Mouse (Mus musculus): ENCODE data around the gene Pelo. TPM values are rescaled to one million over a fixed set of nuclear protein-coding genes. Genes with fewer than 3 reads are reported as not detected.

The Pelo gene
- polyA plus RNA-seq, 1 experiment from 2014 or later = 6.5 TPM

- WGBS = 65% methylated on average over 4 of the region's 4 CpGs
- no peaks in the 10 kb centered on the region for H3K4me1 ChIP-seq (ENCODE audit: control insufficient read depth, insufficient read depth, low read length)
- H3K4me2 ChIP-seq (ENCODE audit: low read depth, low read length) = no peak overlapping the region
- no peaks in the 10 kb centered on the region for H3K9me3 ChIP-seq (ENCODE audit: control insufficient read depth, low read length)
- H3K9ac ChIP-seq (replicated peaks; ENCODE audit: low read depth, low read length) = no peak overlapping the region
- no peak overlapping the region for H3K27ac ChIP-seq (ENCODE audit: low read depth, low read length)
- no peak for ATAC-seq (ENCODE audit: low read depth)
- no peaks in the 10 kb centered on the region for H3K27me3 ChIP-seq (ENCODE audit: control insufficient read depth, insufficient read depth, low read length)
- H3K36me3 ChIP-seq (ENCODE audit: control insufficient read depth, insufficient read depth, low read length) = no peaks in the 10 kb centered on the region
- no peak overlapping the region for H3K4me3 ChIP-seq (ENCODE audit: low read depth, low read length)
These were observed 22.5 kb downstream of the Pelo start for GRCm38 (mm10) chr13:115067324-115067967.

- WGBS = 84% methylated on average over 5 of the region's 5 CpGs
- no peak overlapping the region for H3K9ac ChIP-seq (replicated peaks; ENCODE audit: low read depth, low read length)
- no peaks in the 10 kb centered on the region for H3K36me3 ChIP-seq (ENCODE audit: control insufficient read depth, insufficient read depth, low read length)
- H3K4me3 ChIP-seq (ENCODE audit: low read depth, low read length) = no peak overlapping the region
- no peak for ATAC-seq (ENCODE audit: low read depth)
- no peaks in the 10 kb centered on the region for H3K4me1 ChIP-seq (ENCODE audit: control insufficient read depth, insufficient read depth, low read length)
- H3K4me2 ChIP-seq (ENCODE audit: low read depth, low read length) = no peak overlapping the region
- H3K27ac ChIP-seq (ENCODE audit: low read depth, low read length) = no peak overlapping the region
- H3K9me3 ChIP-seq (ENCODE audit: control insufficient read depth, low read length) = no peaks in the 10 kb centered on the region
- H3K27me3 ChIP-seq (ENCODE audit: control insufficient read depth, insufficient read depth, low read length) = no peaks in the 10 kb centered on the region
These were observed 32.4 kb downstream of the Pelo start for GRCm38 (mm10) chr13:115057555-115057954.

GRCm38 (mm10) chr13:115054783-115055182 lies 35.2 kb downstream of the Pelo start:
- no peak overlapping the region for H3K9ac ChIP-seq (replicated peaks; ENCODE audit: low read depth, low read length)
- H3K4me2 ChIP-seq (ENCODE audit: low read depth, low read length) = no peak overlapping the region
- ATAC-seq (ENCODE audit: low read depth) = no peak
- H3K36me3 ChIP-seq (ENCODE audit: control insufficient read depth, insufficient read depth, low read length) = no peaks in the 10 kb centered on the region
- H3K9me3 ChIP-seq (ENCODE audit: control insufficient read depth, low read length) = no peaks in the 10 kb centered on the region
- H3K27ac ChIP-seq (ENCODE audit: low read depth, low read length) = no peak overlapping the region
- H3K27me3 ChIP-seq (ENCODE audit: control insufficient read depth, insufficient read depth, low read length) = no peaks in the 10 kb centered on the region
- no peaks in the 10 kb centered on the region for H3K4me1 ChIP-seq (ENCODE audit: control insufficient read depth, insufficient read depth, low read length)
- no peak overlapping the region for H3K4me3 ChIP-seq (ENCODE audit: low read depth, low read length)
- WGBS = 18% methylated on average over 9 of the region's 9 CpGs

- Histone ChIP-seq H3K4me2 (ENCODE audit: low read depth, low read length) (no peak overlapping the region), H3K27ac (ENCODE audit: low read depth, low read length) (no peak overlapping the region), H3K4me1 (ENCODE audit: control insufficient read depth, insufficient read depth, low read length) (no peaks in the 10 kb centered on the region), H3K36me3 (ENCODE audit: control insufficient read depth, insufficient read depth, low read length) (no peaks in the 10 kb centered on the region), H3K4me3 (ENCODE audit: low read depth, low read length) (no peak overlapping the region), H3K9me3 (ENCODE audit: control insufficient read depth, low read length) (no peaks in the 10 kb centered on the region), H3K27me3 (ENCODE audit: control insufficient read depth, insufficient read depth, low read length) (no peaks in the 10 kb centered on the region), H3K9ac (replicated peaks; ENCODE audit: low read depth, low read length) (no peak overlapping the region)
- ATAC-seq (ENCODE audit: low read depth) = no peak
- WGBS = 65% methylated on average over 7 of the region's 7 CpGs
These were observed 37.4 kb downstream of the Pelo start for GRCm38 (mm10) chr13:115052568-115052967.

GRCm38 (mm10) chr13:115050660-115051559 lies 39.1 kb downstream of the Pelo start:
- no peak for ATAC-seq (ENCODE audit: low read depth)
- Histone ChIP-seq H3K27ac (ENCODE audit: low read depth, low read length) (no peak overlapping the region), H3K4me2 (ENCODE audit: low read depth, low read length) (no peak overlapping the region), H3K9ac (replicated peaks; ENCODE audit: low read depth, low read length) (no peak overlapping the region), H3K4me1 (ENCODE audit: control insufficient read depth, insufficient read depth, low read length) (no peaks in the 10 kb centered on the region), H3K4me3 (ENCODE audit: low read depth, low read length) (no peak overlapping the region), H3K36me3 (ENCODE audit: control insufficient read depth, insufficient read depth, low read length) (no peaks in the 10 kb centered on the region), H3K27me3 (ENCODE audit: control insufficient read depth, insufficient read depth, low read length) (no peaks in the 10 kb centered on the region), H3K9me3 (ENCODE audit: control insufficient read depth, low read length) (no peaks in the 10 kb centered on the region)
- 78% methylated on average over 13 of the region's 13 CpGs for WGBS

GRCm38 (mm10) chr13:115042652-115043051 lies 47.3 kb downstream of the Pelo start:
- Histone ChIP-seq H3K27ac (ENCODE audit: low read depth, low read length) (no peak overlapping the region), H3K36me3 (ENCODE audit: control insufficient read depth, insufficient read depth, low read length) (no peaks in the 10 kb centered on the region), H3K27me3 (ENCODE audit: control insufficient read depth, insufficient read depth, low read length) (no peaks in the 10 kb centered on the region), H3K9me3 (ENCODE audit: control insufficient read depth, low read length) (no peaks in the 10 kb centered on the region), H3K4me1 (ENCODE audit: control insufficient read depth, insufficient read depth, low read length) (no peaks in the 10 kb centered on the region), H3K9ac (replicated peaks; ENCODE audit: low read depth, low read length) (no peak overlapping the region), H3K4me2 (ENCODE audit: low read depth, low read length) (no peak overlapping the region), H3K4me3 (ENCODE audit: low read depth, low read length) (no peak overlapping the region)
- WGBS = 82% methylated on average over 2 of the region's 2 CpGs
- no peak for ATAC-seq (ENCODE audit: low read depth)

Other genes starting within 250 kb of the Pelo start
- gene Itga2, start 158.1 kb downstream of the Pelo start, polyA plus RNA-seq (2014; fragmentation: Nextera tagmentation; extraction: Ambion mirVana) = 1.3 and 1.9 TPM in 2 replicates
- gene Gm49395, start 11.7 kb upstream of the Pelo start, polyA plus RNA-seq (2014; fragmentation: Nextera tagmentation; extraction: Ambion mirVana) = 1.8 and 4.0 TPM in 2 replicates
- gene Itga1, start 11.8 kb upstream of the Pelo start, polyA plus RNA-seq (2014; fragmentation: Nextera tagmentation; extraction: Ambion mirVana) = 4.6 and 9.7 TPM in 2 replicates

Data from neural tube, embryonic 14.5 days (tissue).